Mouse (Mus musculus) spleen, adult 18-20 months (tissue): ENCODE results near the gene Wrb.
A peak's percentile ranks its signal among the peaks of the same experiment; 100 is the strongest.

Experiments used
- DNase-seq, 2 experiments: peaks; one replicate each; pipeline ENCODE4 v3.0.0; 2022; ENCODE audit warnings: mixed read lengths in 2 of 2

The Wrb gene

GRCm38 (mm10) chr16:96159091-96159731 is 14.0 kb downstream of the Wrb start:
- peak in 1 of 2 experiments; percentile 40 for DNase-seq

DNA sequence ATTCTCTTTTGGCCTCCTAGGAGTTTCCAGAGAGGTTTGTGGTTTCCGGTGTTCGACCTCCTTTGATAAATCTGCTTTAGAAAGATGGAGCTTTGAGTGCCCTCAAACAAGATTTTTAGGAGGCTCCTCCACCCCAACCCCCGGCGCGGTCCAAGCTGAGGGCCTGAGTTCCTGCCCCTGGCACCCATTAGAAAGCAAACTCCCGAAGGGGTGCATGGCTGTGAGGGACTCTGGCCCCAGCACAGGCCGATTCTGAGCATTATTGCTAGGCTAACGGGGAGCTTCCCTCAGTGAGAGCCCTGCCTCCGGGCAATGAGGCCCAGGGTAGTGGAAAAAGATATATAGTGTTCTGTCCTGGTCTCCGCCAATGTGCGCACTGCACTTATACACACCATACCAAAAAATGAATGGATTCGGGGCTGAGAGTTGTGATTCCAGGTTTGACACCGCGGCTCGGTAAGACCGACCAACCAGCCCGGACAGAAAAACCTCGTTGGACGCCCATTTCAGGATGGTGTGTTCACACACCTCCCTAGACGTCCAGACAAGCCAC is 14.7 kb downstream of the Wrb start:
- no peak for DNase-seq

DNA sequence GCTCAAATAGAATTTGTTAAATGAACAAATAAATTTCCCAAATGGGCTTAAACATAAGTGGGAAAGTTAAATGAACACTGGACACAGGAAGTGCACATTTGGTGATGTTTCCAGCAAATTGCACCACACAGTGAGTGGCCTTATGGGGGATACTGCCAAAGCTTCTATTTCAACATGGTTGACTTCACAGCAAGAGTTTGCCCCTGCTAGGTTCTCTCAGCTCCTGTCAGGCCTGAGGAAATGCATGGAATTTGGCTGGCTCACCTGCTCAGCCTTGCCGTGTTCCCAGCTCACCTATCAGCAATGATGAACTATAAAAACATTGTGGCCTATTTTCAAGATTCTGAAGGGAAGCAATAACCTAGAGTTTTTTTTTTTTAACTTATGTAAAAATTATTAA is 15.7 kb downstream of the Wrb start:
- no peak for DNase-seq

DNA sequence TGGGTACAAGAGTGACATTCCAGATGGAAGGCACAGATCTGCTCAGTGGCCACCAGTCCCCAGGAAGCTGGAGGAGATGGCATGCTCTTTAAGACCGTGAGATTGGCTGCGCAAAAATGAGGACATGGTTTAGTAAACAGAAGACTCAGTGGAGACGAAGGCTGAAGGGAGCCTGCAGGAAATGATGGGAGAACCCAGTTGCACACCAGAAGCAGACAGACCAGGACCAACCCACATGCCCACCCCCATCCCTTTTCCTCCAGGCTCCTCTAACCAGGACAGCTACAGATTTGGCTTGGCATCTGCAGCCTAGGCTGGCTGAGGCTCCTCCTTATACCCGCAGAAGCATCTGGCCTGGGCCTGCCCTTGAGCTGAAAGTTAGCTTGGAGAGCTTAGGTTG is 16.1 kb downstream of the Wrb start:
- no peak for DNase-seq

DNA sequence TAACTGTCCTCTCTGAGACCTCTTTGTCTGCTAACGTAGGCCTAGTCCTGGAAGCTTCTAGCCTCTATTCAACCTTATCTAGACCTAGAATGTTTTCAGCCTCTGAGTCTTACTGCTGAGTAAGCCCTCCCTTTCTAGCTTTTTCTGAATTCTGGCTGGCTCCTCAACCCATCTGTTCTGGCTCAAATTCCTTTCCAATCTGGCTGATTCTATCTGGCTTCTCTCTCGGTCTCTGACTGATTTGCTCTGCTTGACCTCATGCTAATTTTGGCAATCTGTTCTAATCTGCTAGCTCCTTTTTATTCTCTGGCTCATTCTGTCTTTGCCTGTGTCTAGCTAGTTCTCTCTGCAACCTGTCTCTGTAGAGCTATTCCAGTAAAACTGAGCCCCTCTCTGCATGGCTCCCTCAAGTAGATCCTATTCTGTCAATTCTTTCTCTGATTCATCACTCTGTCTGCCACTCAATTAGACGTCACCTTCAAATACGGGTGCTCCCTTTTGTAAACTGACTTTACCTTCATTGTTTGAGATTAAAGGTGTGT is 20.6 kb downstream of the Wrb start:
- no peak for DNase-seq

GRCm38 (mm10) chr16:96168837-96169236 is 23.6 kb downstream of the Wrb start:
- no peak for DNase-seq

DNA sequence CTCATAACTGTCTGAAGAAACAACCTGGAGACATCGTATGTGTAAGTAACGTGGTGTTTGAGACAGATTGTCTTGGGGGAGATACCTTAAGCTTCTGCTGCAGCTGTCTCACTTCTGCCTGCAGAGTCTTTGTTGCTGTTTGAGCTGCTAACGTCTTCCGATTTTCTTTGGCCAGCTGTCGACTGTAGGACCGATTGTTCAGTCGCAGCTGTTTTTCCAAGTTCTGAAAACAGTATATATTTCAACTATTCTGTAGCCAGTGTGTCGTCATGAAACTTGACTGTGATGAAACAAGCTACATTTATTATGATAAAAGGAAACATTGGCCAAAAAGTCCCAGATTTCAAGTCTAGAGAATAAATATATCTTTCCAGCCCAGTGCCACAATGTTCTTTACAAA is 28.4 kb downstream of the Wrb start:
- no peak for DNase-seq

GRCm38 (mm10) chr16:96175399-96175798 is 30.2 kb downstream of the Wrb start:
- DNase-seq, result no peak

GRCm38 (mm10) chr16:96179156-96179555 is 33.9 kb downstream of the Wrb start:
- DNase-seq, result no peak

DNA sequence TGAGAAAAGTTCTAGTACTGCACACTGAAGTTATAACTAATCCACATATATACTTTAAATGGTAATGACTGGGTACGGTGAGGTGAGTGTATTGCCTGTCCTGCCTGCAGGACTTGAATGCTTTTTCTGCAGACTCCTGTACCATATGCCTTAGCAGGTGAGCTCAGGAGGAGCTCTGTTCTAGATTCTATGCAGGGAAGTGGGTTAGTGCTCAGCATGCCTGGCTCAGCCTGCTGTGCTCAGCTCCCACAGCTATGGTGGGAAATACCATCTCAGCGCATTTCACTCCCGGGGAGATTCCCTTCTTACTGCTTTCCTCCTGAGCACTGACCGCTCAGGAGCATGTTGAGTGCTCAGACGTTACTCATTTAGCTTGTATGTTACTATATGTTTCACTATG is 42.4 kb downstream of the Wrb start:
- no peak for DNase-seq

- DNase-seq, result peak; percentile 92 to 96
These were observed 46.6 kb downstream of the Wrb start, which contains the start of gene Lca5l for GRCm38 (mm10) chr16:96191531-96192506. TSS of gene Lca5l (minus strand) at chr16:96192271.

GRCm38 (mm10) chr16:96199913-96200701 is 54.9 kb downstream of the Wrb start, which contains the start of gene Sh3bgr:
TSS of gene Sh3bgr (plus strand) at chr16:96200450.
- no peak for DNase-seq

GRCm38 (mm10) chr16:96200702-96201028 is 55.5 kb downstream of the Wrb start:
- no peak for DNase-seq

GRCm38 (mm10) chr16:96201485-96202232 is 56.5 kb downstream of the Wrb start:
- DNase-seq, result no peak
